Mouse (Mus musculus) Patski (cell line): ENCODE measurements at regions not wholly inside any gene's neighbourhood (a gene's known extent, or its start where the extent isn't known, plus 50 kb on each side); places are given as distances from the start of the nearest gene placed in this dataset.

ENCODE experiments used
- ATAC-seq: fragments of 100-300 bp; one replicate; pipeline ENCODE4 v1.8.0; 2021
- CTCF ChIA-PET: fragments of 350-600 bp; sonication (Branson Sonifier 250); formaldehyde crosslinking; loops from one replicate; lab custom pipeline; 2022; ENCODE audit warnings: inconsistent platforms; lab: Charles Lee
- POLR2A ChIA-PET: fragments of 350-600 bp; sonication (Branson Sonifier 250); formaldehyde crosslinking; loops from one replicate; lab custom pipeline; 2022; ENCODE audit warnings: antibody characterized with exemption, inconsistent platforms; lab: Charles Lee
- DNase-seq: peaks from one replicate; pipeline ENCODE4 v3.0.0-alpha.2; 2011; ENCODE audit warnings: low read depth, low spot score
- H3K27me3 ChIP-seq: fragments of 371-371 bp; one replicate; pipeline ENCODE4 v1.5.1; 2021
- CTCF ChIP-seq: fragments of 100-300 bp; IDR thresholded peaks from one replicate; pipeline ENCODE4 v1.5.1; 2021
- in situ Hi-C: fragments of 300-500 bp; cut with MboI; formaldehyde crosslinking; loops from 3 replicates; pipeline ENCODE4 v1.11.1; 2018; ENCODE audit warnings: low pct_unique_long_range_greater_than_20kb, mixed read lengths

- H3K27me3 ChIP-seq: no peaks in the 10 kb centered on the region
- DNase-seq: peak; percentile 60
- in situ Hi-C loops: loop anchor here (5.0 to 25.0 kb wide), 3 partner anchors 128 to 383 kb away; partner anchors contain the start of gene Egln3
- no peak for TF ChIP-seq CTCF
- ChIA-PET POLR2A (no interaction called here), CTCF (interaction anchor here (0.7 to 1.2 kb wide), 5 partner anchors 25 to 391 kb away, joined by 3 to 4 read pairs (median 3); no protein-coding TSS in a partner anchor)
- ATAC-seq: peak; percentile 79
Observed at GRCm38 (mm10) chr12:54490460-54490859, 165.9 kb downstream of the Sptssa start.

- in situ Hi-C loops: loop anchor here (5.0 to 25.0 kb wide), 3 partner anchors 127 to 382 kb away; partner anchors contain the start of gene Egln3
- ChIA-PET POLR2A (no interaction called here), CTCF (interaction anchor here (0.7 to 1.6 kb wide), 6 partner anchors 25 to 391 kb away, joined by 3 to 5 read pairs (median 3); no protein-coding TSS in a partner anchor)
- H3K27me3 ChIP-seq: no peaks in the 10 kb centered on the region
- peak; percentile 91 for TF ChIP-seq CTCF
- ATAC-seq: peak; percentile 45
- no peak for DNase-seq
Observed at GRCm38 (mm10) chr12:54489675-54490074, 166.7 kb downstream of the Sptssa start.

DNA sequence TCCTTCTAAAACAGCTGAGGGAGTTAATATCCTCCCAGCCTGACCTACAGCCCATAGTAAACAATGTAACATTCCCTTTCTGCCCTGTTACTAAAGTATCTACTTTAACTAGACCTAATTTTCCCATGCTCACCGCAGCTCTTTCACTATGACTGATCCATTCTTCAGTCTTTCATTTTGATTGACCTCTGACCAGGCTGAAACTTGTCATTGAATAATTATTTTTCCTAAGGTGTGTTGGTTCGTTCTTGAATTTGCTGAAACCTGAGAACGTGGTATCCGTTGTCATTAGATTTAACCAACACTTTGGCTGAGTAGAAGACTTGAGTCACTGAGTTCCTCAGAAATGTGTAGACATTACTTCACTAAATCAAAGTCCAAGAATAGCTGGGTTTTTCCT, 168.7 kb downstream of the Sptssa start:
- DNase-seq (no peak), ATAC-seq (no peak)
- no peaks in the 10 kb centered on the region for H3K27me3 ChIP-seq
- ChIA-PET POLR2A (interaction anchor here (0.7 kb wide), 1 partner anchor 389 kb away, joined by 3 read pairs; no protein-coding TSS in a partner anchor), CTCF (no interaction called here)
- no peak for TF ChIP-seq CTCF
- in situ Hi-C loops: loop anchor here (25.0 kb wide), 2 partner anchors 125 to 275 kb away; partner anchors contain the start of gene Egln3

- no peak for TF ChIP-seq CTCF
- POLR2A ChIA-PET: no interaction called here
- no peaks in the 10 kb centered on the region for H3K27me3 ChIP-seq
- DNase-seq (no peak), ATAC-seq (no peak)
- in situ Hi-C loops: loop anchor here (25.0 kb wide), 2 partner anchors 120 to 270 kb away; partner anchors contain the start of gene Egln3
- CTCF ChIA-PET: no interaction called here
Observed at GRCm38 (mm10) chr12:54482020-54482419, 174.4 kb downstream of the Sptssa start.

- ChIA-PET CTCF (no interaction called here), POLR2A (no interaction called here)
- in situ Hi-C loops: loop anchor here (25.0 kb wide), 2 partner anchors 118 to 268 kb away; partner anchors contain the start of gene Egln3
- ATAC-seq: no peak
- no peak for DNase-seq
- H3K27me3 ChIP-seq: no peaks in the 10 kb centered on the region
- no peak for TF ChIP-seq CTCF
Observed at GRCm38 (mm10) chr12:54479841-54480240, 176.5 kb downstream of the Sptssa start.

DNA sequence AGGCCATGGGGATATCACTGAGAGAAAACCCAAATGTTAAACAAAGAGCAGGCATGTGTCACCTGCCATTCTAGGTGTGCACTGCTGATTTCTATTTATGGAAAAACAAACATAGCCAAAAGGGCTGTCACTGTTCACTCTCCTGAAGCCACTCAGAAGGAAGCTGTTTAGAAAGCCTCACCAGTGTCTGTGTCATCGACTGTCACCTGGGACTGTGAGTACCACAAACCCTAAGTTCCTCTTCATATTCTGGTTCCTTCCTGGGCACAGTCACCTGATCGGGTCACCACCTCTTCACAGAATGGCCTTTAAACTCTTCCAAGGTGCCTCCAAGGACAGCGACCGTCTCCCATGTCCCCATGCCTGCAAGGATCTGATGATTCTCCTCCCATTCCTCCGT, 183.5 kb downstream of the Sptssa start:
- no peak for ATAC-seq
- TF ChIP-seq CTCF: no peak
- DNase-seq: no peak
- H3K27me3 ChIP-seq: no peaks in the 10 kb centered on the region
- ChIA-PET CTCF (no interaction called here), POLR2A (no interaction called here)
- in situ Hi-C loops: no loop called here

DNA sequence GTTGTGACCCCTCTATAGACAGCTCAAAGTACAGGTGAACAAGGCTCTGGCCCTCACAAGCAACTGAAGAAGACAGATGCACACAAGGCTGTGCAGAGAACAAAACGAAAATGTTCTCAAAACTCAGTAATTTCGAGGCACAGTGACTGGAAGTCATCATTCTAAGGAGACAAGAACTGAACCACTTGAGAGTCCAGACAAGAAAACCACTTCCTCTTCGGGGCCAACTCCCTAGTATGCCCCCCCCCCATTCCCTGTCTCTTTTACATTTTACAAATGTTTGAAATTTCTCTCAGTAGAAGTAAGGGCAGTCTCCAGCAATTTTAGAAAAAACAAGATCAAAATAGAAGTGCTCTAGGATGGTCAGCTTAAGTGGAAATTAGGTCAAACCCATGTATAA, 184.0 kb downstream of the Sptssa start:
- in situ Hi-C loops: no loop called here
- ChIA-PET CTCF (no interaction called here), POLR2A (no interaction called here)
- no peaks in the 10 kb centered on the region for H3K27me3 ChIP-seq
- DNase-seq (no peak), ATAC-seq (no peak)
- no peak for TF ChIP-seq CTCF

GRCm38 (mm10) chr12:54467635-54468034, 188.7 kb downstream of the Sptssa start:
- ChIA-PET CTCF (no interaction called here), POLR2A (no interaction called here)
- DNase-seq: no peak
- TF ChIP-seq CTCF: no peak
- H3K27me3 ChIP-seq: no peaks in the 10 kb centered on the region
- ATAC-seq: no peak
- in situ Hi-C loops: no loop called here

DNA sequence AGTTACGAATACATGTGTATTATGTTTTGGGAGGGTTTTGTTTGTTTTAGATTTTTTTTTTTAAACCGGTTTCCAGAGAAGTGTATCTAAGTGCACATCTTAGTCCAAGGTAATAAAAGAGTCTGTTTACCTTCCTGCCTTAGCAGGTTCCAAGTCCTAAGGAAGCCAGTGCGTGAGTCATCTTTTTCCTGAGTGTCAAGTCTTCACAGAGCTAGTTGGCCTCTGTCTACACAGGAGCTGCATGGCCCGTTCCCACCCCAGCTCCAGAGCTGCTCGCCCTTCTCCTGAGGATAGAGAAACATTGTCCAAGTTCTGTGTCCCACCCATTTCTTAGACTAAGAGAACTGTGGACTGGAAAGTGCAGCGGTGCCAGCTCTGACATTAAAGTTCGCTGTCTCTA, 192.6 kb downstream of the Sptssa start:
- ChIA-PET POLR2A (no interaction called here), CTCF (no interaction called here)
- ATAC-seq: no peak
- in situ Hi-C loops: no loop called here
- DNase-seq: no peak
- H3K27me3 ChIP-seq: no peaks in the 10 kb centered on the region
- TF ChIP-seq CTCF: no peak

GRCm38 (mm10) chr12:54461411-54461810, 195.0 kb downstream of the Sptssa start:
- TF ChIP-seq CTCF: no peak
- ChIA-PET POLR2A (no interaction called here), CTCF (no interaction called here)
- H3K27me3 ChIP-seq: no peaks in the 10 kb centered on the region
- DNase-seq (no peak), ATAC-seq (no peak)
- in situ Hi-C loops: no loop called here

- DNase-seq (no peak), ATAC-seq (no peak)
- ChIA-PET CTCF (no interaction called here), POLR2A (no interaction called here)
- TF ChIP-seq CTCF: no peak
- H3K27me3 ChIP-seq: no peaks in the 10 kb centered on the region
- in situ Hi-C loops: no loop called here
Observed at GRCm38 (mm10) chr12:54460135-54460523, 196.2 kb downstream of the Sptssa start.
